Mouse (Mus musculus) layer of hippocampus, postnatal 36 days (tissue): ENCODE results near the gene Rps28. TPM values are rescaled to one million over a fixed set of nuclear protein-coding genes. Genes with fewer than 3 reads are reported as not detected.

Experiments
- DNase-seq, 2 experiments: peaks; one replicate each; pipeline ENCODE4 v3.0.0; 2022
- total RNA-seq, 2 experiments: library from RNA; stranded (reverse); gene quantifications; 2 replicates each; pipeline ENCODE4 v1.2.3; 2021

The Rps28 gene
- total RNA-seq, 2 experiments from 2014 or later, result 742 to 754 TPM

- no peak for DNase-seq
Observed at GRCm38 (mm10) chr17:33811142-33811516, 13.2 kb downstream of the Rps28 start.

- peak; percentile 87 to 91 for DNase-seq
Observed at GRCm38 (mm10) chr17:33810334-33811141, 13.8 kb downstream of the Rps28 start, which contains the start of gene Kank3. Gene Kank3 (plus strand): TSS chr17:33810519.

GRCm38 (mm10) chr17:33808192-33808591 lies 16.2 kb downstream of the Rps28 start:
- no peak for DNase-seq

- no peak for DNase-seq
Observed at GRCm38 (mm10) chr17:33807181-33807888, 17.0 kb downstream of the Rps28 start.

- DNase-seq, result no peak
Observed at GRCm38 (mm10) chr17:33804745-33805144, 19.6 kb downstream of the Rps28 start.

GRCm38 (mm10) chr17:33804205-33804604 lies 20.2 kb downstream of the Rps28 start:
- DNase-seq, result no peak

GRCm38 (mm10) chr17:33802221-33802620 lies 22.1 kb downstream of the Rps28 start:
- no peak for DNase-seq

- DNase-seq, result no peak
Observed at GRCm38 (mm10) chr17:33799277-33799676, 25.1 kb downstream of the Rps28 start.

- no peak for DNase-seq
Observed at GRCm38 (mm10) chr17:33798306-33798705, 26.1 kb downstream of the Rps28 start.

GRCm38 (mm10) chr17:33788732-33789131 lies 35.6 kb downstream of the Rps28 start:
- no peak for DNase-seq

GRCm38 (mm10) chr17:33786375-33786774 lies 38.0 kb downstream of the Rps28 start:
- no peak for DNase-seq

- no peak for DNase-seq
Observed at GRCm38 (mm10) chr17:33784939-33785338, 39.4 kb downstream of the Rps28 start.

- no peak for DNase-seq
Observed at GRCm38 (mm10) chr17:33783408-33783807, 41.0 kb downstream of the Rps28 start.

- no peak for DNase-seq
Observed at GRCm38 (mm10) chr17:33782067-33782466, 42.3 kb downstream of the Rps28 start.

- DNase-seq, result peak; percentile 34 to 59
Observed at GRCm38 (mm10) chr17:33781124-33781977, 43.0 kb downstream of the Rps28 start, which contains the start of gene Angptl4. Gene Angptl4 (minus strand): TSS chr17:33781830.

- no peak for DNase-seq
Observed at GRCm38 (mm10) chr17:33780431-33780830, 43.9 kb downstream of the Rps28 start.

- DNase-seq, result no peak
Observed at GRCm38 (mm10) chr17:33779967-33780295, 44.4 kb downstream of the Rps28 start.

- DNase-seq, result peak; percentile 85 to 87
Observed at GRCm38 (mm10) chr17:33779271-33779966, 44.9 kb downstream of the Rps28 start.

- no peak for DNase-seq
Observed at GRCm38 (mm10) chr17:33775287-33775686, 49.1 kb downstream of the Rps28 start.

- no peak for DNase-seq
Observed at GRCm38 (mm10) chr17:33774573-33775155, 49.7 kb downstream of the Rps28 start.

- no peak for DNase-seq
Observed at GRCm38 (mm10) chr17:33773871-33774572, 50.3 kb downstream of the Rps28 start.
